Mouse (Mus musculus): ENCODE measurements around the gene Tmcc2. TPM values are rescaled to one million over a fixed set of nuclear protein-coding genes. Genes with fewer than 3 reads are reported as not detected.

The Tmcc2 gene
- total RNA-seq, 2 experiments from 2014 or later: 2,859 to 5,593 TPM

DNA sequence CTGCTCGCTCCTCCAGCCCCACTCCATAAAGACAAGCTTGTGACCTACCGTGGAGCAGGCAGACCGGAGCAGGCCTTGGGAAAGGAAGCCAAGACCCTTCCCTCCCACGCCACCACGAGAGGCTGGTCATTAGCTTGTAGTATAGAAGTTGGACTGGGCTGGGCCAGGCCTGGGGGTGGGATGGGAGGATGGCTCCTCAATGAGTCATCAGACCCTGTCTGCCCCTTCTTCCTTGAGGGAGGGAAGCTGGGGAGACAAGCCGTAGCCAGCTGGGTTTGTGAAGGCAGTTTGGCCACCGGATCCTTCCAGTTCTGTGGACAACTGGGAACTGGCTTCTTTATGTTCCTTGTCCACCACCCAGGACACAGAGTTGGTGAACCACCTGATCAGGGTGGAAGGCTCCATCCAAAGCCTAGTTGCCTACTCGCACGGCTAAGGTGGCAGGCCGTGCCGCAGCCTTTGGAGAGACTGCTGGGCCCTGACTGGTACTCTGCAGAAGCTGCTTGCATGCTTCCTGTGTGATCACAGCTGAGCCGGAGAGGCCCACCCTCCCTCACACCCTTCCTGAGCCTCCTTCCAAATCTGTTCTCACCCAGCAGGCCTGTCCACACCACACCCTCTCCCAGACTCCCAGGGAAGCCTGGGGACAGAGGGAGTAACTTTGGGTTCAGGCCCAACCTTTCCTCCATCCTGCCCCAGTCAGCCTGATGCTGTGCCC is 44.8 kb downstream of the Tmcc2 start:
- ATAC-seq (replicated peaks; ENCODE audit: low FRiP score, poor library complexity, severe bottlenecking): no peak

- no peak for ATAC-seq (replicated peaks; ENCODE audit: low FRiP score, poor library complexity, severe bottlenecking)
These were observed 45.6 kb downstream of the Tmcc2 start for GRCm38 (mm10) chr1:132345514-132345913.

GRCm38 (mm10) chr1:132343656-132344055 is 47.4 kb downstream of the Tmcc2 start:
- no peak for ATAC-seq (replicated peaks; ENCODE audit: low FRiP score, poor library complexity, severe bottlenecking)

DNA sequence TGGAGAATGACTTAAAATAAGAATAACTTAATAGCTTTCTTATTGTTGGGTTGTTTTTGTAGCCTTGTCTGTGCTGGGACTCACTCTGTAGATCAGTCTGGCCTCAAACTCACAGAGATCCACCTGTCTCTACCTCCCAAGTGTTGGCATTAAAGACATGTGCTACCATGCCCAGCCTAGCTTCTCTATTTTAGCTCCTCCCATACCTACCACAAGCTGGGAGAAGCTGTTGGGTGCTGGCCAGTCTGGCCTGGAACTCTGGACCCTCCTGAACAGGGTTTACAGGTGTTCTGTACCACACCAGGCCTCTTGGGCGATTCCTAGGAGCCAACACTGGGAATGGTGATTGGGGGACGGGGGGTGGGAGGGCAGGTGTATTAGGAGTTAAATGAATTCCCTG is 47.9 kb downstream of the Tmcc2 start:
- no peak for ATAC-seq (replicated peaks; ENCODE audit: low FRiP score, poor library complexity, severe bottlenecking)

GRCm38 (mm10) chr1:132342518-132342917 is 48.6 kb downstream of the Tmcc2 start:
- no peak for ATAC-seq (replicated peaks; ENCODE audit: low FRiP score, poor library complexity, severe bottlenecking)

GRCm38 (mm10) chr1:132341731-132342501 is 49.2 kb downstream of the Tmcc2 start:
- no peak for ATAC-seq (replicated peaks; ENCODE audit: low FRiP score, poor library complexity, severe bottlenecking)

- ATAC-seq (replicated peaks; ENCODE audit: low FRiP score, poor library complexity, severe bottlenecking): no peak
These were observed 52.9 kb downstream of the Tmcc2 start for GRCm38 (mm10) chr1:132338027-132338660.

- no peak for ATAC-seq (replicated peaks; ENCODE audit: low FRiP score, poor library complexity, severe bottlenecking)
These were observed 54.2 kb downstream of the Tmcc2 start for GRCm38 (mm10) chr1:132336921-132337320.

GRCm38 (mm10) chr1:132335378-132335965 is 55.6 kb downstream of the Tmcc2 start:
- no peak for ATAC-seq (replicated peaks; ENCODE audit: low FRiP score, poor library complexity, severe bottlenecking)

DNA sequence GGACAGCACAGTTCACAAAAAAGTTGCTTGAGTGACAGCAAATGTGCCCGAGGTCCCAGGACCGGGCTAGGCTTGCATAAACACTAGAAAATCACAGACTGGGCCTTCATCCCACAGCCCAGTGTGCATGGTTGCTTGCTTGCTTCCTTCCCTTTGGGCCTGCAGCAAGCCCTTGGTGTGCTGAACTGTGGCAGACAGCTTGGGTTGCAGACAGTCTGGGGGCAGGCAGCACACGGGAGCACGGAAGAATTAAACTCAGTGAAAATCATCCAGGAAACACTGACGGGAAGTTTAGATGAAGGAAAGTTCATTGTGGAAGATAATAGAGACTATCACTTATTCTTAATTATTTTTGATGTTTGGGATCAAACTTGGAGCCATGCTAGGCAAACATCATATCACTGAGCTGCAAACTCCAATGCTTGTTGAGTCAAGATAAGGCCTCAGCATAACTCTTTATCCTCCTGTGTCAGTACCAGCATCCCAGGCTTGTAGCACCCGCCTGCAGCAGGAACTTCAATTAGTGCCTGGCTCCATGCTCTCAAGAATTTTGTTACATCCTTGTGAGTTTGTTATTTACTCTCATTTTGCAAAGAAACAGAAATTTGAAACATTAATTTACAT is 56.8 kb downstream of the Tmcc2 start:
- ATAC-seq (replicated peaks; ENCODE audit: low FRiP score, poor library complexity, severe bottlenecking): peak; percentile 81

DNA sequence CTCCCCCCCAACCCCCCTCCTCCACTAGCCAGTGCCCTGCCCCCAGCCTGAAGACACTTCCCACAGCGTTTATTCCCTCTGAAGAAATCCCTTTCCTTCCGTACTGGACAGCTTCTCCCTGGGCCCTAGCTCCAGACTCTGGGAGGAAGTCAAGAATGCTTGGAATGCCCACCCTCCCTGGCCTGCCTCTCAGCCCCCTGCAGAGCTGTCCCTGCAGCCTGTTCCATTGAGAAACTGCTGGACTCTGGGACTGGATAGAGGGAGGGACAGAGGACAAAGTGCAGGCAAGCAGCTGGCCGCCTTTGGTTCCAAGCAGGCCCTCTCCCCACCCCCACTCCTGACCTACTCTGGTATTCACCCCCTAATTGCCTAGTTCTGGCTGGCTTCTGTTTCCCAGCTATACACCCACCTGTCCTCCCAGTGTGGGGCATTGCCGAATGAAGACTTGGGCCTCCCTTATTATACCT is 57.4 kb downstream of the Tmcc2 start:
- ATAC-seq (replicated peaks; ENCODE audit: low FRiP score, poor library complexity, severe bottlenecking): 0 out of 2 replicates have a peak, but pooled peaks have one; percentile 2

- ATAC-seq (replicated peaks; ENCODE audit: low FRiP score, poor library complexity, severe bottlenecking): no peak
These were observed 57.9 kb downstream of the Tmcc2 start for GRCm38 (mm10) chr1:132333201-132333600.

DNA sequence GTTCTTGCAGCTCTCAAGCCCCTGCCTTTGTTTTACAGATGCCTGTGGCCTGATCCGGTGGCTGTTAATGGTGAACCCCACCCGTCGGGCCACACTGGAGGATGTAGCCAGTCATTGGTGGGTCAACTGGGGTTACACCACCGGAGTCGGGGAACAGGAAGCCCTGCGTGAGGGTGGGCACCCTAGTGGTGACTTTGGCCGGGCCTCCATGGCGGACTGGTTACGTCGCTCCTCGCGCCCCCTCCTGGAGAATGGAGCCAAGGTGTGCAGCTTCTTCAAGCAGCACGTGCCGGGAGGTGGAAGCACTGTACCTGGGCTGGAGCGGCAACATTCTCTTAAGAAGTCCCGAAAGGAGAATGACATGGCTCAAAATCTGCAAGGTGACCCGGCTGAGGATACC is 59.8 kb downstream of the Tmcc2 start:
- no peak for ATAC-seq (replicated peaks; ENCODE audit: low FRiP score, poor library complexity, severe bottlenecking)

GRCm38 (mm10) chr1:132330397-132330796 is 60.7 kb downstream of the Tmcc2 start:
- no peak for ATAC-seq (replicated peaks; ENCODE audit: low FRiP score, poor library complexity, severe bottlenecking)

GRCm38 (mm10) chr1:132329656-132330055 is 61.4 kb downstream of the Tmcc2 start:
- ATAC-seq (replicated peaks; ENCODE audit: low FRiP score, poor library complexity, severe bottlenecking): no peak

- no peak for ATAC-seq (replicated peaks; ENCODE audit: low FRiP score, poor library complexity, severe bottlenecking)
These were observed 62.5 kb downstream of the Tmcc2 start for GRCm38 (mm10) chr1:132328565-132328964.

DNA sequence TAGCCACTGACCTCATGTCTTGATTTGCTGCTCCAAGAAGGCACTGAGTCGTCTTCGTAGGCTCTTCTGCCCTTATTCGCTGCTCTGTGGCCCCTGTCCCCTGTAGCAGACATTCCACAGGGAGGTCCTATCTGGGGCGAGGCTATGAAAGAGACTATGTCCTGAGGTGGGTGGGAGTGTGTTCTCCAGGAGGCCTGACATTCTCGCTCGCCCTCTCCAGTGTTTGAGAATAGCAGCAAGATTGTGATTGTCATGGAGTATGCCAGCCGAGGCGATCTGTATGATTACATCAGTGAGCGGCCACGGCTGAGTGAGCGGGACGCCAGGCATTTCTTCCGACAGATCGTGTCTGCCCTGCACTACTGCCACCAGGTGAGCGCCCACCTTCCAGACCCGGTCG is 63.6 kb downstream of the Tmcc2 start:
- no peak for ATAC-seq (replicated peaks; ENCODE audit: low FRiP score, poor library complexity, severe bottlenecking)

- no peak for ATAC-seq (replicated peaks; ENCODE audit: low FRiP score, poor library complexity, severe bottlenecking)
These were observed 64.3 kb downstream of the Tmcc2 start for GRCm38 (mm10) chr1:132326777-132327176.

GRCm38 (mm10) chr1:132322711-132323542 is 68.2 kb downstream of the Tmcc2 start:
- ATAC-seq (replicated peaks; ENCODE audit: low FRiP score, poor library complexity, severe bottlenecking): no peak

Measured in erythroblast, adult 5-6 weeks (primary cell).